Mouse (Mus musculus) embryonic facial prominence, embryonic 15.5 days (tissue): ENCODE measurements around the gene Cdyl2. TPM values are rescaled to one million over a fixed set of nuclear protein-coding genes. Genes with fewer than 3 reads are reported as not detected.

Experiments used
- ATAC-seq: fragments of 200-750 bp; cut with Nextera tagmentation; 2 replicates; pipeline ENCODE4 v1.8.0; 2017; ENCODE audit warnings: low read depth, moderate TSS enrichment; ENCODE audit not compliant: insufficient number of reproducible peaks, low FRiP score, low TSS enrichment
- H3K27ac ChIP-seq: fragments of 300-500 bp; sonication (generic); replicated peaks from 2 replicates; pipeline ENCODE4 v1.5.1; 2015; ENCODE audit warnings: mild to moderate bottlenecking, inconsistent platforms
- H3K27me3 ChIP-seq: fragments of 300-500 bp; sonication (generic); 2 replicates; pipeline ENCODE4 v1.6.1; 2015; ENCODE audit warnings: inconsistent platforms
- H3K36me3 ChIP-seq: fragments of 300-500 bp; sonication (generic); 2 replicates; pipeline ENCODE4 v1.6.1; 2015; ENCODE audit warnings: mild to moderate bottlenecking, inconsistent platforms
- H3K4me1 ChIP-seq: fragments of 300-500 bp; sonication (generic); 2 replicates; pipeline ENCODE4 v1.6.1; 2015; ENCODE audit warnings: inconsistent platforms
- H3K4me2 ChIP-seq: fragments of 300-500 bp; sonication (generic); replicated peaks from 2 replicates; pipeline ENCODE4 v1.6.1; 2015; ENCODE audit warnings: mild to moderate bottlenecking, inconsistent platforms
- H3K4me3 ChIP-seq: fragments of 300-500 bp; sonication (generic); replicated peaks from 2 replicates; pipeline ENCODE4 v1.5.1; 2015; ENCODE audit warnings: mild to moderate bottlenecking, inconsistent platforms
- H3K9ac ChIP-seq: fragments of 300-500 bp; sonication (generic); 2 replicates; pipeline ENCODE4 v1.6.1; 2015; ENCODE audit warnings: inconsistent platforms
- H3K9me3 ChIP-seq: fragments of 300-500 bp; sonication (generic); replicated peaks from 2 replicates; pipeline ENCODE4 v1.6.1; 2016; ENCODE audit warnings: inconsistent platforms
- WGBS: fragments of 180-500 bp; shearing (Covaris S2); methylation state at CpG from one replicate; pipeline ENCODE4 v1.1.7; 2015; 5-methylcytosine and 5-hydroxymethylcytosine counted together
- polyA plus RNA-seq: library from polyadenylated mRNA; unstranded; fragments of >200 nt; fragmentation: Nextera tagmentation; extraction: Ambion mirVana; gene quantifications from 2 replicates; pipeline ENCODE4 v1.2.1, GENCODE M21; 2015

The Cdyl2 gene
- polyA plus RNA-seq, 1 experiment from 2014 or later = 9.1 TPM

DNA sequence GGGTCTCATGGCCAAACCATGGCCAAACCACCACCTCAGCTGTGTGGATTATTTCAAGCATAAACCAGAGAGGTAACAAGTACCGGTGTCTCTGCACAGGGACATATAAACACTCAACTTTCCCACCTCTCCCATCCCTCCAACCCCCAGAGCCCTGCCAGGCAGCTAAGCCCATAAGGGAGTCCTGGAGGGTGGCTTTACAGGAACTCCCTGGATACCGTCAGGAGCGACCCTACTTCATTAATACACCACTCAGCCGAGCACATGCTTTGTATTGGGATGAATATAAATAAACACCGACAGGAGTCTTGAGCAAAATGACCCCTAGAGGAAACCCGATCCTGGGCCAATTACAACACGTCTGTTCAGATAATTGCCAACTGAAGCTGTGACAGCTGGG is 194.0 kb downstream of the Cdyl2 start:
- H3K36me3 ChIP-seq = no peaks in the 10 kb centered on the region
- WGBS = 33% methylated on average over 7 of the region's 7 CpGs
- H3K4me1 ChIP-seq = no peaks in the 10 kb centered on the region
- H3K4me3 ChIP-seq = no peak overlapping the region
- no peak overlapping the region for H3K9ac ChIP-seq
- ATAC-seq = peak; percentile 76
- no peaks in the 10 kb centered on the region for H3K27me3 ChIP-seq
- no peaks in the 10 kb centered on the region for H3K9me3 ChIP-seq
- H3K27ac ChIP-seq = no peak overlapping the region
- H3K4me2 ChIP-seq = no peak overlapping the region

DNA sequence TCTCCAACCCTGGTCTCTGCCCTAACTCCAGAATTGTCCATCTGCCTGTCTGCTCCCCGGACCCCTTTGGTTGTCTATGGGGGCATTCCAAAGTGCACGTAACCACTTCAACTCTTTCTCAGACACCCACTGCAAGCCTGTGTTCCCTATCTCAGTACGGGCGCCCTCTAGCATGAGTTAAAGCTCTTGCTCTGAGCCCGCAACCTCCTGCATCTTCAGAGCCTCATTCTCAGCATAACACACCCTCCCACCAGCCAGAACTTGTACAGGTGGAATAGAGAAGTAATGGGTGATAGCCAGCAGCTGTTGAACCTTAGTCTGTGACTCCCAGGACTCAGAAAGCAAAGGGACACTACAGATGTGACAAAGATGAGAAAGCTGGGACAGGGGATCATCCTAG is 196.0 kb downstream of the Cdyl2 start:
- ATAC-seq = no peak
- Histone ChIP-seq H3K27me3 (no peaks in the 10 kb centered on the region), H3K4me1 (no peaks in the 10 kb centered on the region), H3K36me3 (no peaks in the 10 kb centered on the region), H3K4me2 (no peak overlapping the region), H3K4me3 (no peak overlapping the region), H3K27ac (no peak overlapping the region), H3K9me3 (no peaks in the 10 kb centered on the region), H3K9ac (no peak overlapping the region)
- WGBS = 72% methylated on average over 5 of the region's 5 CpGs

DNA sequence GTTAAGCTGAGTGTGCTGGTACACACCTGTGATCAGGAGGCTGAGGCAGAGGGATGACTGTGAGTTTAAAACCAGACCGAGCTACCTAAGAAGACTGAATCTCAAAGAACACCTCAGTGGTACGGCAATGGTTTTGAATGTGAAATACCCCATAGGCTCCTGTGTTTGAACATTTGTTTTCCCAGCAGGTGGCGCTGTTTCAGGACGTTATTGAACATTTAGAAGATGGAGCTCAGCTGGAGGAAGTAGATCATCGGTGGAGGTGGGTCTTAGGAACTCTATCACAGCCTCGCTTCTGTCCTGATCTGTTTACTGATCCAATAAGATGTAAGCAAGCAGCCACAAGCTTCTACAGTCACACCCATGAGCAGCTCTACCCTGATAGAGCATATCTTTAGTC is 199.7 kb downstream of the Cdyl2 start:
- no peak for ATAC-seq

DNA sequence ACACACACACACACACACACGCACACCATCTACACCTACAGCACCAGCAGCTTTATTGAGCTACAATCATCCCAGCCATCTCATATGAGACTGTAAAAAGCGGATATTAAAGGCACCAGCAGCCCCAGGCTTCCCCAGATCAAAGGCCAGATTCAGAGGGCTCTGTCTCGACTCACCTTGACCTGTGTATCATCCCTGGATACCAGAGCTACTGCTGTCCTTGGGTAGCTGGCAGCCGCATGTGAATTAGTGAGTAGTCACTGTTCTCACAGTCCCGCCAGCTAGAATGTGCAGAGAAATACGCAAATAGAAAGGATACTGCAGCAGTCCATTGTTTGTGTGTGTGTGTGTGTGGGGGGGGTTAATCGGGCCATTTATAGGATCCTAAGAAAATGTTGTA is 204.1 kb downstream of the Cdyl2 start:
- Histone ChIP-seq H3K4me1 (no peaks in the 10 kb centered on the region), H3K4me3 (no peak overlapping the region), H3K4me2 (no peak overlapping the region), H3K9ac (no peak overlapping the region), H3K27me3 (no peaks in the 10 kb centered on the region), H3K9me3 (no peaks in the 10 kb centered on the region), H3K36me3 (no peaks in the 10 kb centered on the region), H3K27ac (no peak overlapping the region)
- whole genome bisulfite sequencing = 69% methylated on average over 7 of the region's 7 CpGs
- ATAC-seq = no peak

More for the DNA sequence above, 199.7 kb downstream of the Cdyl2 start:
- H3K9ac ChIP-seq = no peak overlapping the region
- no peaks in the 10 kb centered on the region for H3K9me3 ChIP-seq
- no peak overlapping the region for H3K27ac ChIP-seq
- H3K27me3 ChIP-seq = no peaks in the 10 kb centered on the region
- H3K4me3 ChIP-seq = no peak overlapping the region
- no peaks in the 10 kb centered on the region for H3K4me1 ChIP-seq
- H3K4me2 ChIP-seq = no peak overlapping the region
- H3K36me3 ChIP-seq = no peaks in the 10 kb centered on the region
- 75% methylated on average over 6 of the region's 6 CpGs for WGBS

DNA sequence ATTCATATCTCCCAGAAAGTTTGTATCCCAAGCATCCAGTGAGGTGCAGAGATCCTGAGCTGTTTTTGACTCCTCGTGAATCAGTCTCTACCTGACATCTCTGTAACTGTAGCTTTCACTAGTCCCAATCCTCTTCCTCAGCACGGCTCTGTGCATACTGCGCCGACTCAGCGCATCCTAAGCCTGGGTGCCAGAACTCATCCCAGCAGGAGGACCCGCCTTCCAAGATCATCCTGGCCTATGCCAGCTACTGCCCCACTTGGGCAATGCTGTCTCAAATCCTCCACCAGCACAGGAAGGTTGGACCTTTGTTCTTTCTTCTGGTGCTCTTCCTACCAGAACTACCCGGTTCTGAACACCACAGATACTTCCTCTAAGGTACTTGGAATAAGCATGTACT is 207.9 kb downstream of the Cdyl2 start:
- H3K9ac ChIP-seq = no peak overlapping the region
- H3K4me3 ChIP-seq = no peak overlapping the region
- H3K4me1 ChIP-seq = no peaks in the 10 kb centered on the region
- no peak overlapping the region for H3K27ac ChIP-seq
- H3K27me3 ChIP-seq = no peaks in the 10 kb centered on the region
- H3K9me3 ChIP-seq = no peaks in the 10 kb centered on the region
- WGBS = 89% methylated on average over 7 of the region's 7 CpGs
- no peak; the same call in 1 of the 2 replicates for ATAC-seq
- no peak overlapping the region for H3K4me2 ChIP-seq
- H3K36me3 ChIP-seq = no peaks in the 10 kb centered on the region

Other genes starting within 250 kb of the Cdyl2 start
- 60.2 and 126 TPM in 2 replicates for gene Dynlrb2, start 228.0 kb downstream of the Cdyl2 start, polyA plus RNA-seq
- gene Cmc2, start 188.5 kb upstream of the Cdyl2 start, polyA plus RNA-seq = 66.8 and 73.5 TPM in 2 replicates
- gene Cenpn, start 188.7 kb upstream of the Cdyl2 start, polyA plus RNA-seq = 27.7 and 27.9 TPM in 2 replicates
- gene Atmin, start 210.4 kb upstream of the Cdyl2 start, polyA plus RNA-seq = 10.9 and 12.5 TPM in 2 replicates
- 3.4 and 4.1 TPM in 2 replicates for gene 1700030J22Rik, start 246.0 kb upstream of the Cdyl2 start, polyA plus RNA-seq